Mouse (Mus musculus): ENCODE results near the gene Man1a.

Man1a gene

DNA sequence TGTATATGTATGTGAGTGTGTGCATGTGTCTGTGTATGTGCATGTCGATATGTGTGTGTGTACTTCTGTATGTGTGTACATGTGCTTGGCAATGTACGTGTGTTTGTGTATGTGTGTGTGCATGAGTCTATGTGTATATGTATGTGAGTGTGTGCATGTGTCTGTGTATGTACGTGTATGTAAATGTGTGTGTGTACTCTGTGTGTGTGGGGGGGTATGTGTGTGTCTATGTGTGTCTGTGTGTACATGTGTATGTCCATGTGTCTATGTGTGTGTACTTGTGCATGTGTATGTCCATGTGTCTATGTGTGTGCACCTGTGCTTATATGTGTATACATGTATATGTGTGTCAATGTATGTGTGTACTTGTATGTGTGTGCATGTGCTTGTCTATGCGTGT lies 15.2 kb downstream of the Man1a start:
- no peak for DNase-seq (ENCODE audit: low read depth, low spot score)

DNA sequence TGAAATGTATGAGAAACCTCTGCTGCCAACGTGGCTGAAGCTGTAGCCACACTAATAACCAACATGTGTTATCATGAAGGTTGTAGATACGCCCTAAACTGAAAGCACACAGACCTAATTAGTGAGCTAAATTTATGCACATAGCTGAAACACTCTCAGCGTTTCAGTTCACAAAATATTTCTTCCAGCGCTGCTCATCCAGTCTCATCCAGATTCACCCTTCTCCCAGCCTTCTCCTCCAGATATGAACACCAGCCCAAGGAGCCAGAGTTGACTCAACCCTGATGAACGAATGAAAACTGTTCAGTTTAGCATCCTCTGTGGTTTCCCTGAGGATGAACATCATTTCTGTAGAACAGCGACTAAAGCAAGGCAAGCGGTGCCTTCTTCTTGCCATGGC lies 15.8 kb downstream of the Man1a start:
- no peak for DNase-seq (ENCODE audit: low read depth, low spot score)

DNA sequence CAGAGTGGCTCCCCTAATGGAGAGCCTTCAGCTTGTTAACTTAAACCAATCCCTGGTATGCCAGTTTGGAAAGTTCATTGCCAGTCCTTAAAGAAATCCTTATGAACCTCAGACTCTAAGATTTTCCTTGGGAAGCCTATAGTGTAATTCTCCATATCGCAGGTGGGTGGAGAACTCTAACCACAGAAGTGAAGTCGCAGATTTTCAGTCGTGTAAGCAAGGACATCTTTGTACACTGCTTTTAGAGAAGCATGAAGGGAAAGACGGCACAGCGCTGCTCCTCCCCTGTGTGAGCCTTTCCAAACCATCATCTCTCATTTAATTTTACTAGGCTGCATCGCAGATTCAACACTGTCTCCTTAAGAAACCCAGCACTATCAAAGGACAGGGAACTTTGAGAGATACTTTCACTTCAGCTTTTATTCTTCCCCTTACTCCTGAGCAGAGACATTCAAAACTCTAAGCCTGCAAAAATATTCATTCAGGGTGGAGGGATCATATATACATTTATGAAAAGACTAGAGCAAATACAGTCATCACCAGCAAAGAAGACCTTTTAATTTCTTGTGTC lies 16.6 kb downstream of the Man1a start:
- DNase-seq (ENCODE audit: low read depth, low spot score), result no peak

DNA sequence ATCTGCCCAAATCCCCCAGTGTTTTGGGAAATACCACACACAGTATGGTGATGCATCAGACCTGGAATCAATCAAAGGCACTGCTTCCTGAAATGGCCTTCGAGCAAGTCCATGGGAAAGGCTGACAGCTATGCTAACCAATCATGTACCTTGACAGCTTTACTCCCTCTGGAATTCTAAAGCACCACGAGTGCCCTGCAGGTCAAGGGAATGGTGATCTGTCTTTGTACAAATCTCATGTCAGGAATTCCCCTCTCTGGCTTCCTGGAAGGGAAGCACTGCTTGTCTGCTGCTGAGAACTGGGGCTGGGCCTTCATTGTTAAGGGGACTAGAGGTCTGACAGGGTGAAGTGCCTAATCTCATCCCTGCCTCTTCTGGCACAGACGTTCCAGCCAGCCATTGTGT lies 17.3 kb downstream of the Man1a start:
- DNase-seq (ENCODE audit: low read depth, low spot score), result peak; percentile 50

DNA sequence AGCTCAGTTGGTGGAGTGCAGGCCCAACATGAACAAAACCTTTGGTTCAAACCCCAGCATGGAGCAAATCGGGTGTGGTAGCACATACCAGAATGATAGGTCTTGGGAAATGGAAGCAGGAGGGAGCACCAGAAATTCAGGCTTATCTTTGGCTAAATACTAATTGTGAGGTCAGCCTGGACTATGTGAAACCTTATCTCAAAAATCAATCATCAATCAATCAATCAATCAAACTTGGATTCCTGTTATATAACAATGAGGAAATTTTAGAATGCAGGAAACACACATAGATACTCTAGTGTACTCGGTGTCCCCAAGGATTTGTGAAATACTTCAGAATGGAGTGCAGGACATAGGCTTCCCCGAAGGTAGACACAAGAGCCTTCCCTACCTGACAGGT lies 17.8 kb downstream of the Man1a start:
- DNase-seq (ENCODE audit: low read depth, low spot score), result no peak

- no peak for DNase-seq (ENCODE audit: low read depth, low spot score)
Measured at GRCm38 (mm10) chr10:54054188-54054587, 22.2 kb downstream of the Man1a start.

DNA sequence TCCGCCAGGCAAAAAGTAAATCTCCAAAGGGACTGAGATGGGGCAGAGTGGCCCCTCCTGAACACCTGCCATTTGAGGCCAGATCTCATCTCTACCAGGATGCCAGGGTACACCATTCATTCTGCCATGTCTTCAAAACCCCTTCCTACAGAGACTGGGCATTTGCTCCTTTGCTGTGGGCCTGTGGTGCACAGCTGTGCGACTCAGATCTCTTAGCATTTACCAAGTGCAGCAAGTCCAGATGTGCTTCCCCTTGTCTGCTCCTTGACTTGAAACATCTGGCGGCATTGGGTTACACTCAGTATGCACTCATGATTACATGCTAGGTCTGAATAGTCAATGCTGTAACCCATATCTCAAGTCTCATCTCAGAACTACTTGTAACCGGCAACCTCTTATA lies 28.5 kb downstream of the Man1a start:
- DNase-seq (ENCODE audit: low read depth, low spot score), result no peak

DNA sequence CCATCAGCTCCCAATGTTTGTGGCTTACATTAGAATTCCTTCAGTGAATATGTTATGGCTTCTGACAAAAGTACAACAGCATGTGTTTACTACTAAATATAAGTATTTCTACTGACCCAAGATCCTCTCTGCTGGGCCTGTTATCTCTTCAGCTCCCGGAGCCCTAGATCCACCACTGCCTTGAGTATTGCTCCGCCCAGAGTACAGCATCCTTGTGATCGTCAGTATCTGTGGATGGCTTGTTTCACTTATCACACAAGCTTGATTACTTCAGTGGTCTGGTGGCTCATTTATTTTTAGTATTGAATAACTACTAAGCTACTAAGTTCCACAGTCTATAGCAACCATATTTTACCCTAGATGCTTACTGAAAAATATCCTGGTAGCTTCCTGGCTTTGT lies 33.1 kb downstream of the Man1a start:
- no peak for DNase-seq (ENCODE audit: low read depth, low spot score)

- no peak for DNase-seq (ENCODE audit: low read depth, low spot score)
Measured at GRCm38 (mm10) chr10:54042212-54042840, 34.1 kb downstream of the Man1a start.

- no peak for DNase-seq (ENCODE audit: low read depth, low spot score)
Measured at GRCm38 (mm10) chr10:54040261-54041165, 35.9 kb downstream of the Man1a start.

DNA sequence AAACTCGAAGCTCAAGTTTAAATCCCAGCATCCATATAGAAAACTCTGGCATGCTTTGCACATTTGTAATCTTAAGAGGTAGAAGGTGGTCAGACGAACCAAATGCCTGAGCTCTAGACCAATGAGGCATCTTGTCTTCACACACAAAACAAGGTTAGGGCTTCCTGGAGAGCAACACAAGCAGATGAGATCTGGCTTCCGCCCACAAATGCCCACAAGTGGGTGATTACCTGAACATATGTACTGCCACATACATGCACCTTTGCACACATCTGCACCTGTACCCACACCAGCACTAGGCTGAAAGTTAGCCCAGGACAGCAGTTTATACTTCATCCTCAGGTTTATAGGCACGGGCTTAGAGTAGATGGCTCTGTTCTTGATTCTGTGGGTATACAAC lies 36.7 kb downstream of the Man1a start:
- DNase-seq (ENCODE audit: low read depth, low spot score), result no peak

DNA sequence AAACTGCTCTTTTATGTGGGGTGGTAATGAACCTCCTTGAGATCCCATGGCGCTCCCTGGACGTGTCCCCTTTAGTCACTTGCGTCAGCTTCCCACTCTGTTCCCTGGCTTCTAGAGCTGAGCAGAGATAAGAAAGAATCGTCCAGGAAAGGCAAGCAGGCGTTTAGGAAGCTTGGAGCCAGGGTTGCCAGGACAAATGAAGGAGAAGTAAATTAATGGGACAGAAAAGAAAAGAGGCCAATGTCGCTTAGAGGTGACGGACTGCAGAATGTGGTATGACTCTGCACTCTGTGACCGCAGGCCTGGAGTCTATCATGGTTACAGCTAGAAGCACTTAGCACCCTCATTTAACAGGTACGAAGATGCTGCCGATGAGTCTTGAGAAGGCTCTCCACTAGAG lies 37.7 kb downstream of the Man1a start:
- no peak for DNase-seq (ENCODE audit: low read depth, low spot score)

GRCm38 (mm10) chr10:54038180-54038579 lies 38.2 kb downstream of the Man1a start:
- no peak for DNase-seq (ENCODE audit: low read depth, low spot score)

DNA sequence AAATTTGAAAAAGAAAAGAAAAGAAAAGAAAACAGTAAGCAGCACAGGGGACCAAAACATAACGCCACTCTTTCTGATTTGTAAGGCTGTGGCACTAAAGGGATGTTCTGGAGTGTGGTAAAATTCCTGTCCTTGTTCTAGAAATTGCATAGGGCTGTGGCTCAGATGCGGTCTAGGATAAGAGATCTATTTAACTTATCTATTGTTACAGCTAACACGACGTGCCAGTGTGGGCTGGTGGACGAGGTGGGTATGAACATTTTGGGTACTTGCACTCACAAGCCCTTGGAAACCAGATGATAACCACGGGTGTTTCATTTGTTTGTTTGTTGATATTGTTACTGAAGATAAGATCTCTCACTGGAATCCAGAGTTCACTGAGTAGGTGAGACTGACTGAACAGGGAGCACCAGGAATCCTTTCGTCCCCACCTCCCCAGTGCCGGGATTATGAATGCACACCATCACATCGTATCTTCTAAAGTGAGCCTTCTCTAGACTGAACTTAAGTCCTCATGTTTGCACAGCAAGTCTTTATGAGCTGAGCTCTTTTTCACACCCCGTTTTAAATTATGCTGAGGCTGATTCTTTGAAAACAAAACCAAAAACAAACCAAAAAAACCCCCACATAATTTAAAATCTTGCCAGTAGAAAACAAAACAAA lies 38.9 kb downstream of the Man1a start:
- no peak for DNase-seq (ENCODE audit: low read depth, low spot score)

DNA sequence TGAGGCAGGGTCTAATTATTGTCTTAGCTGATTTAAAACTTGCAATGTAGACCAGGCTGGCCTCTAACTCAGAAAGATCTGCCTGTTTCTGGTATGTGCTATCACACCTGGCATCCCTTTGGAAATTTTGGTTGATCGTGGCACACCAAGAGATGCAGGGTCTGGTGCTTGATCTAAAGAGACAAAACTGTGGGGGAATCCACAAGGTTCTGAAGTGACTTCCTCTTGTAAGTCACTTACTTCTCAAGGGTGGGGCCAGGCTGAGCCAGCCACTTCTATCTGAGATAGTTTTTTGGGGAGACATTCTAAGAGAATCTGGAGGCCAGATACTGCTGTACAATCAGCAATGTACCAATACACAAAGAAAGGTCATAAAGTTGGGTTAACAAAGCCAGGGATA lies 40.8 kb downstream of the Man1a start:
- DNase-seq (ENCODE audit: low read depth, low spot score), result no peak

DNA sequence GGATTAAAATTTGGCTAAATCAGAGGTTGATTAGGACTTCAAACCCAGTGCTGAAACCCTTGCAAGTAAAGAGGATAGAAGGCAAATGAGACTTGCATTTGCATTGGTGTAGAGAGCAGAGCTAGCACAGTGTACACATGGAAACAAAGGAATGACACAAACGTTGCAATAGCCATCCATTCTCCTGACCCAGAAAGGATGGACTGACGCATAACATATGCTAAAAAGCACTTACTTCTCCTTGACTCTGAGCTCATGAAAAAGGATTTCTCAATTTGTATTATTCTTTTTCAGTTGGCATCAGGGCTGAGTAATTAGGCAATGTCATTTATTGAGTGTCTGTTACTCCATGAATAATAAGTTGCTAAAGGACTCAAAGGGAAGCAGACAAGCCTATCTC lies 41.6 kb downstream of the Man1a start:
- no peak for DNase-seq (ENCODE audit: low read depth, low spot score)

DNA sequence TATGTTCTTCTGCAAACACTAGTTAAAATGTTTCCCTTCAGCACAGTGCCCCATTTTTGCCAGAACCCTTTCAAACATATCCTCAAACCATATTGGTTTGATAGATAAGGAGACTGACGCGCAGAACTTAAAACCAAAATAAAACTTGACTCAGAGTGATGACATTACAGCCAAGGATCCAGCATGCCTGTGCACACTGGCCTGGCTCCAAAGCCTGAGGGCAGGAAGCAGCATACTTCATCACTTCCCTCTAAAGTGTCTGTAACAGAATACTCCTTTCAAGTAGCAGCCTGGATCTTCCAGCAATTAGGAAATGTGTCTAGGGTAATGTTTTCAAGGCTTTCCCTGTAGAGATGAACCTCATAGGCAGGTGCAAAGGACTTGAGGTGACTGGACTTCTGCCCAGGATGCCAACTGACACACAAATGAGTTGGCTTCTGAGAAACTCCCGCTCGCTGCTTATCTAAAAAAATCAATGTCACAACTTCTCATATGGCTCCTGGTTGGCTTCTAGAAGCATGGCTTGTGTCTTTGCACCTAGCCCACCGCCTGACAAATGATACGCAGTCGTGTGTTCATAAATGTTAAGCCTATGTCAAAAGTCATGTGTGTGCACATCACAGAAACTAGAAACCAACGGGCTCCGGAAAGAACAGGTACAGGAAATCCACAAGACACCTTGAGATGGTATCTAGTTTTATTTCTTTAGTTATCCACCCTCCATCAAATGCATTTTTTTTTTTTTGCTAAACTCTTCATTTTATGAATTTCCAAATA lies 43.9 kb downstream of the Man1a start:
- no peak for DNase-seq (ENCODE audit: low read depth, low spot score)

DNA sequence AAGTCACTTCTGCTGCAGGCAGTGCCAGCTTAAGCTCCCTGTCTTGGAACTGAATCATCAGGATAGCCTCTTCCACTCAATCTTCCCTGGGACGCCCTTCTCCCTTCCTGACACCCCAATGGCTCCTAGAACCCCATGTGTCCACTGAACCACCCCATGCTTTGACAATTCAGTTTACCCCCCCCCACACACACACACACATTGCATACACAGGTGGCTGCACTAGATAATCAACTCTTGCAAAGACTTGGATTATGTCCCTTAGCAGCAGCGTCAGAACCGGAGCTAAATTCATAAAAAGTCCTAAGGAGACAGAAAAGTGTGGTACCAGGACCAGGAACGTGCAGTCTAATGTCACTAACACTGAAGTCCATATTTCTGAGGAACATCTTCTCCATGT lies 47.5 kb downstream of the Man1a start:
- DNase-seq (ENCODE audit: low read depth, low spot score), result no peak

DNA sequence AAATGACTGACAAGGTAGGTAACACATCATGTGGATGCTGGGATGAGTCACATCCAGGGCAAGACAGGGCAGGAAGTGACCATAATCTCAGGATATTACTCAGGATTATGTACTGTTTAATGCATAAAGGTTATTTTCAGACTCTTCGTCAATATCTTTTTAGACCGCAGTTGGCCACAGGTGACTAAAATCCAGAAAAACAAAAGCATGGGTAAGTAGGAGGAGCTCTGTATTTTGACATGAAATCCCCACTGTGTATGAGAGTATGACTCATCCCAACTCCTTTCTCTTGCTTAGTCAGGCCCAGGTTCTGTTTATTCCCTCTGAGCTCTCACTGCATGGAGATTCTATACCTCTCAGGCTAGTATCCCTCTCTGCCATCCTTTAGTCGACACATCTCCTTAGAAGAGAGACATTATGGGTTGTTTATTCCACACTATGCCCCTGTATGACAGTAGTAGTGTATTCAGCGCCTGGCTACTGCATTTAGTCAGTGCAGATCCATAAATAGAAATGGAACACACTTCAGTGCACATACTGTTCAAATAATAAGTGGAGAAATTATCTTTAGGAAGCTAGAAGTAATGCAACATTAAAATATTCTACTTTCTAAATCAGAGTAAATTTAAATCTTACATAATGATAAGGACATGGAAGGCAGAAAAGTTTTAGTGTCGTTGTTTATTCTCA lies 49.5 kb downstream of the Man1a start:
- no peak for DNase-seq (ENCODE audit: low read depth, low spot score)

- DNase-seq (ENCODE audit: low read depth, low spot score), result no peak
Measured at GRCm38 (mm10) chr10:54026101-54026500, 50.3 kb downstream of the Man1a start.

DNA sequence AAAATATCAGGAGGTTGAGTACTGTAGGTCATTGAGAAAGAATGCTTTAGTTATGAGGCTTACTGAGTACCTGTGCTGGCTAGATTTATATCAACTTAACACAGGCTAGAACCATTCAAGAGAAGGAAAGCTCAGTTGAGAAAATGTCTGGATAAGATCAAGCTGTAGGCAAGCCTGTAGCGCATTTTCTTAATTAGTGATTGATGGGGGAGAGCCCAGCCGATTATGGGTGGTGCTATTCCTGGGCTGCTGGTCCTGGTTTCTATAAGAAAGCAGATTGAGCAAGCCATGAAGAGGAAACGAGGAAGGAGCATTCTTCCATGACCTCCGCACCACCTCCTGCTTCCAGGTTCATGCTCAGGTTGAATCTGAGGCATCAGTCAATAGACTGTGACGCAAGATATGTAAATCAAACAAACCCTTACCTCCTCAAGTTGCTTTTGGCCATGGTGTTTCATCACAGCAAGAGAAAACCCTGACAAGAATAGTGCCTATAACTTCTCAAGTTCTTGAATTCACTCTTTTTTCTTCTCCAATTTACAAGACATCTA lies 58.4 kb downstream of the Man1a start:
- DNase-seq (ENCODE audit: low read depth, low spot score), result no peak

Data from ZHBTc4 (cell line).